Mouse (Mus musculus) macrophage (primary cell): ENCODE measurements around the gene E2f6. TPM values are rescaled to one million over a fixed set of nuclear protein-coding genes. Genes with fewer than 3 reads are reported as not detected.

Experiments
- H3K27ac ChIP-seq: fragments of 350-480 bp; formaldehyde crosslinking; 2 replicates; pipeline ENCODE4 v1.9.0; 2021
- H3K36me3 ChIP-seq: fragments of 350-480 bp; formaldehyde crosslinking; 2 replicates; pipeline ENCODE4 v1.9.0; 2021; ENCODE audit errors: inconsistent target
- H3K4me3 ChIP-seq: fragments of 350-480 bp; formaldehyde crosslinking; 2 replicates; pipeline ENCODE4 v1.9.0; 2021; ENCODE audit errors: inconsistent target
- H3K79me2 ChIP-seq: fragments of 350-480 bp; formaldehyde crosslinking; 2 replicates; pipeline ENCODE4 v1.9.0; 2021; ENCODE audit errors: inconsistent target
- WGBS: methylation state at CpG from one replicate; pipeline ENCODE4 v1.1.7; 2026; ENCODE audit warnings: inconsistent platforms; ENCODE audit not compliant: missing documents; 5-methylcytosine and 5-hydroxymethylcytosine counted together
- polyA plus RNA-seq: library from polyadenylated mRNA; stranded (reverse); fragments of 250-400 nt; gene quantifications from 3 replicates; pipeline ENCODE4 v1.2.4, GENCODE M21; 2018; ENCODE audit warnings: inconsistent platforms

E2f6 gene
- polyA plus RNA-seq, 1 experiment from 2014 or later: 14.9 TPM

GRCm38 (mm10) chr12:16818513-16818912, 7.8 kb downstream of the E2f6 start:
- H3K27ac ChIP-seq: no peak overlapping the region
- no peaks in the 10 kb centered on the region; the same call in 1 of the 2 replicates for H3K79me2 ChIP-seq
- 94% methylated on average over 11 of the region's 11 CpGs for WGBS
- no peak overlapping the region for H3K4me3 ChIP-seq
- H3K36me3 ChIP-seq: peaks cover 15% of the 10 kb centered on the region; the same call in 1 of the 2 replicates

GRCm38 (mm10) chr12:16820761-16821160, 10.0 kb downstream of the E2f6 start:
- 81% methylated on average over 7 of the region's 7 CpGs for WGBS
- H3K27ac ChIP-seq: no peak overlapping the region
- H3K36me3 ChIP-seq: peaks cover 23% of the 10 kb centered on the region; the same call in 1 of the 2 replicates
- no peaks in the 10 kb centered on the region for H3K79me2 ChIP-seq
- H3K4me3 ChIP-seq: no peak overlapping the region

GRCm38 (mm10) chr12:16822181-16822734, 11.5 kb downstream of the E2f6 start:
- 98% methylated on average over 10 of the region's 10 CpGs for WGBS
- Histone ChIP-seq H3K36me3 (peaks cover 23% of the 10 kb centered on the region; the same call in 1 of the 2 replicates), H3K4me3 (no peak overlapping the region), H3K79me2 (no peaks in the 10 kb centered on the region), H3K27ac (no peak overlapping the region)

DNA sequence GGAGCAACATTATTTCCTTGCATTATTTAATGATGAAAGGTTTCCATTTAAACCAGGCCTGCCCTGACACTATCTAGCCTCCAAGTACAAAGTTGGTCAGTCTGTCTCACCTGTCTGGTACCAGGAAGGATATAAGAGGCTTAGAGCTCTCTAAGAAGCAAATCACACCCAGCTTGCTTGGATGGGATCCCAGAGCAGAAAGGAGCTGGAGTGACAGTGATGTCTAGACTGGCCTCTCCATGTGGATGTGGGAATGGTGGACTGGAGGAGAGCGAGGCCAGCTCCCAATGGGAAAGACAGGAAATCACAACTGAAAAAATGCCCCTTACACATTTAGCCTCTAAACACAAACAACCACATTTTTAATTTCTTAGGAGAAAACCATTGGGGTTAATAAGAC, 12.9 kb downstream of the E2f6 start:
- Histone ChIP-seq H3K27ac (no peak overlapping the region), H3K79me2 (no peaks in the 10 kb centered on the region), H3K36me3 (peaks cover 23% of the 10 kb centered on the region; the same call in 1 of the 2 replicates), H3K4me3 (no peak overlapping the region)
- WGBS: no CpG with 5 or more reads among the region's 1 CpGs

DNA sequence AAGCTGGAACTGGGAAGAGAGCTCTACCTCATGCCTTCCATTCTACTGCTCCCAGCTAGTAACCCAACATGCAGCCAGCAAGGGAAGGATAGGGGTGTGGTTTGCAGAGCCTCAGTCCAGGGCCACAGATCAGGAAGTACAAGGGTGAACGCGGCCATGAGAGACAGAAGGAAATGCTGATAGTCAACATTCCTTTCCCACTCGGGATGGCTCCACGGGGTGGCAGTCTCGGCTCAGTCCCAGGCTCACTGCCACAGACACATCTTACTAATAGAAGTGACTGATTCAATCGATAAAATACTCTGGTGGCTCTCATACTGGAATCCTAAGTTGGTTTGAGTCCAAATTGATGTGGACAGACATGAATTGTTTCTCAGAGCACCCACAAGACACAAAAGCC, 17.7 kb downstream of the E2f6 start:
- H3K4me3 ChIP-seq: no peak overlapping the region
- H3K27ac ChIP-seq: no peak overlapping the region
- H3K79me2 ChIP-seq: no peaks in the 10 kb centered on the region
- H3K36me3 ChIP-seq: peaks cover 9% of the 10 kb centered on the region; the same call in 1 of the 2 replicates
- WGBS: 3% methylated on average over 6 of the region's 6 CpGs

DNA sequence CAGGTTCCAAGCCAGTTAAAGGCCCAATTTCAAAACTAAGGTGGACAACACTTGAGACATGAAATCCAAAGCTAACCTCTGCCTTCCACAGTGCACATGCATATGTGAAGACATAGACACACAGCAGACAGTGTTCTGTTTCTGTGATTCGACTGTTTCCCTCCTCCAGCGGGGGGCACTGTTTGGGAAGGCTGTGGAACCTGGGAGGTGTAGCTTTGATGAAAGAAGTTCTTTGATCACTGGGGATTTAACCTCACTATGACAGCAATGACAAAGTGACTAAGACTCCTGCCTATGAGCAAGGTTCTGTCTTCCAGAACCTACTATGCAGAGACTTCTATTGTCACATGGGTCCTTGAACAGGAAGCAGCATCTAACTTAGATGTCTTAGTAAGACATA, 19.0 kb downstream of the E2f6 start:
- H3K79me2 ChIP-seq: no peaks in the 10 kb centered on the region
- peaks cover 7% of the 10 kb centered on the region; the same call in 1 of the 2 replicates for H3K36me3 ChIP-seq
- H3K4me3 ChIP-seq: no peak overlapping the region
- H3K27ac ChIP-seq: no peak overlapping the region
- WGBS: 71% methylated on average over 2 of the region's 2 CpGs

GRCm38 (mm10) chr12:16831071-16831470, 20.3 kb downstream of the E2f6 start:
- H3K4me3 ChIP-seq: no peak overlapping the region
- no peaks in the 10 kb centered on the region for H3K79me2 ChIP-seq
- 74% methylated on average over 4 of the region's 4 CpGs for WGBS
- no peaks in the 10 kb centered on the region for H3K36me3 ChIP-seq
- no peak overlapping the region for H3K27ac ChIP-seq

DNA sequence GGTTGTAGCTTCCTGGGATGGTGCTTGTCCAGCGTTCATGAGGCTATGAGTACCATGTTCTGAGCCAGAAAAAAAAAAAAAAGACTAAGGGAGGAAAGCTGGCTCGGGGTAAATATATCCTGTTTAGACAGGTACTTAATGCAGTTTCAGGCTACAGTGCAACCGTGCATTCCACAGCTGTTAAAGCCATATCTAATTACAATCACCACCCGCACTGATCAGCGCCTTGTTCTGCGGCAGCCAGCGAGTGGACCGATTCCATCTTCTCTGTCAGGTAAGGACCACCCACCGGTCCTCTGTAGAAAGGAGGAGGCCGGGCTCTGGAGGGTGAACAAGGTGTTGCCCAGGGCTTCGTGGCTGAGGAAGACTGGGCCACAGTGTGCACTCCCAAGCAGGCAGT, 23.9 kb downstream of the E2f6 start:
- no peak overlapping the region for H3K4me3 ChIP-seq
- H3K79me2 ChIP-seq: no peaks in the 10 kb centered on the region
- WGBS: 95% methylated on average over 10 of the region's 11 CpGs
- H3K36me3 ChIP-seq: no peaks in the 10 kb centered on the region
- no peak overlapping the region for H3K27ac ChIP-seq

- 87% methylated on average over 9 of the region's 9 CpGs for WGBS
- no peak overlapping the region for H3K27ac ChIP-seq
- H3K79me2 ChIP-seq: no peaks in the 10 kb centered on the region
- H3K4me3 ChIP-seq: no peak overlapping the region
- no peaks in the 10 kb centered on the region for H3K36me3 ChIP-seq
Measured at GRCm38 (mm10) chr12:16836188-16836587, 25.4 kb downstream of the E2f6 start.

DNA sequence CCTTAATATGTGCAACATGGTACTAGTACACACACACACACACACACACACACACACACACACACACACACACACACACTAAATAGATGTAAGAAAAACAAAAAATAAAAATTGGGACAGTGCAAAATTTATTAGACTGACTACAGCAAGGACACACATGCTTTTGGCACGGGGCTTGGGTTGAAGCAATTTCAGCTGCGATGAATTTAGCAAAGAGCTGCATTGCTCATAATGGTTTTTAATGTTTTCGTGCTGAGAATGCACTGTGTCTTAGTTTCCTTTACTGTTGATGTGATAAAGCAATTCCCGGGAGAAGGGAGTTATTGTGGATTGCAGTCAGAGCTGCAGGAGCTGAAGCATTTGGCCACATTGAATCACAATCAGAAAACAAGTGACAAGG, 27.0 kb downstream of the E2f6 start:
- no peaks in the 10 kb centered on the region for H3K36me3 ChIP-seq
- no peak overlapping the region for H3K4me3 ChIP-seq
- H3K27ac ChIP-seq: no peak overlapping the region
- no peaks in the 10 kb centered on the region for H3K79me2 ChIP-seq
- 97% methylated on average over 4 of the region's 4 CpGs for WGBS

DNA sequence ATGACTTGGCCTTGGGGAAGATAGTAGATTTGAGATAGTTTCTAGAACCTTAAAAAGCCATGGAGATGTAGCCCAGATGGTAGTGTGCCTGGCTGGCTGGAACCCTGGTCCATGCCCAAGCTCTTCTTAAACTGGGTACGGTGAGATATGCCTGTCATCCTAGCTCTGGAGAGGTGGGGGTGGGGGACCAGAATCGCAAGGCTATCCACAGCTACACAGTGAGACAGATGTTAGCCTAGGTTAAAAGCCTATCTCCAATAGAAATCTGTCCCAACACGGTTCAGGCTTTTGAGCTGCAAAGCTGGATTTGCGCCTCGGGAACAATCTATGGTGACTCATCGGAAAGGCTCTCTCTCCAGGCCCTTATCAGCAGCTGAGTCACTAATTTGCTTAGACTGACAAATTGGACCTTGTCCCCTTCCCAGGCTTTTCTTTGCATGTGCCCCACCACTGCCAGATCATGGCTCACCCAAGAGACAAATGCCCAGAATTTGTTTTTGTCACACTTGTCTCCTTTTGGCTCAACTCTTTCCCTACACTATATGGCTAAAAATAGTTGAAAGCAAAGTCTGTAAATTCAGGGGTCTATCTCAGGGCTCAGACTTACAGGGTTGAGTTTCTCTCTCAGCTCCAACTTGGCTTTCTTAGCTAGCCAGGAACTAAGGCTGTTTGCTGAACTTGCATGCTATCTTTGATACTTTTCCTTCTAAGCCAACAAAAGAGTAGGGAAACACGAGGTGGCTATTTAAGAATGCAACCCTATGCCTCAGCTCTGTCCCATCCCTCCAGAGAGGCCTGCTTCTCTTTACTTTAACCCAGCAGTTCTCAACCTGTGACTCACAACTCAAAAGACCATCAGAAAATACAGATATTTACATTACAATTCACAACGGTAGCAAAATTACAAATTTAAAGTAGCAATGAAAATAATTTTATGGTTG, 30.3 kb downstream of the E2f6 start:
- 95% methylated on average over 8 of the region's 8 CpGs for WGBS
- Histone ChIP-seq H3K27ac (no peak overlapping the region), H3K36me3 (no peaks in the 10 kb centered on the region), H3K4me3 (no peak overlapping the region), H3K79me2 (no peaks in the 10 kb centered on the region)

- H3K36me3 ChIP-seq: no peaks in the 10 kb centered on the region
- 90% methylated on average over 14 of the region's 14 CpGs for WGBS
- H3K79me2 ChIP-seq: no peaks in the 10 kb centered on the region
- H3K27ac ChIP-seq: no peak overlapping the region
- H3K4me3 ChIP-seq: no peak overlapping the region
Measured at GRCm38 (mm10) chr12:16844623-16845592, 34.1 kb downstream of the E2f6 start.

GRCm38 (mm10) chr12:16847204-16847792, 36.5 kb downstream of the E2f6 start:
- Histone ChIP-seq H3K36me3 (no peaks in the 10 kb centered on the region), H3K27ac (no peak overlapping the region), H3K4me3 (no peak overlapping the region), H3K79me2 (no peaks in the 10 kb centered on the region)
- WGBS: 57% methylated on average over 4 of the region's 4 CpGs

- Histone ChIP-seq H3K36me3 (no peaks in the 10 kb centered on the region), H3K79me2 (no peaks in the 10 kb centered on the region), H3K27ac (no peak overlapping the region), H3K4me3 (no peak overlapping the region)
- WGBS: 96% methylated on average over 2 of the region's 2 CpGs
Measured at GRCm38 (mm10) chr12:16848501-16848900, 37.7 kb downstream of the E2f6 start.
